Mouse (Mus musculus) forebrain, embryonic 16.5 days (tissue): ENCODE results near the gene Gm11634. TPM values are rescaled to one million over a fixed set of nuclear protein-coding genes. Genes with fewer than 3 reads are reported as not detected.

Experiments
- ATAC-seq: fragments of 200-750 bp; cut with Nextera tagmentation; 2 replicates; pipeline ENCODE4 v1.8.0; 2017; ENCODE audit warnings: mild to moderate bottlenecking, moderate library complexity
- H3K27ac ChIP-seq: fragments of 300-500 bp; sonication (generic); 2 replicates; pipeline ENCODE4 v1.5.1; 2014; ENCODE audit warnings: low read length, control low read depth
- H3K27me3 ChIP-seq: fragments of 300-500 bp; sonication (generic); replicated peaks from 2 replicates; pipeline ENCODE4 v1.6.1; 2014; ENCODE audit warnings: low read length; ENCODE audit not compliant: control insufficient read depth, insufficient read depth
- H3K36me3 ChIP-seq: fragments of 300-500 bp; sonication (generic); 2 replicates; pipeline ENCODE4 v1.6.1; 2014; ENCODE audit not compliant: control insufficient read depth, insufficient read depth
- H3K4me1 ChIP-seq: fragments of 300-500 bp; sonication (generic); replicated peaks from 2 replicates; pipeline ENCODE4 v1.6.1; 2014; ENCODE audit warnings: low read length; ENCODE audit not compliant: control insufficient read depth, insufficient read depth
- H3K4me2 ChIP-seq: fragments of 300-500 bp; sonication (generic); 2 replicates; pipeline ENCODE4 v1.6.1; 2014; ENCODE audit warnings: mild to moderate bottlenecking, low read length, control low read depth
- H3K4me3 ChIP-seq: fragments of 300-500 bp; sonication (generic); replicated peaks from 2 replicates; pipeline ENCODE4 v1.5.1; 2014; ENCODE audit warnings: mild to moderate bottlenecking, low read length, control low read depth
- H3K9ac ChIP-seq: fragments of 300-500 bp; sonication (generic); replicated peaks from 2 replicates; pipeline ENCODE4 v1.6.1; 2014; ENCODE audit warnings: low read depth, low read length, control low read depth
- H3K9me3 ChIP-seq: fragments of 300-500 bp; sonication (generic); 2 replicates; pipeline ENCODE4 v1.6.1; 2016; ENCODE audit warnings: low read length; ENCODE audit not compliant: control insufficient read depth
- WGBS: fragments of 180-500 bp; shearing (Covaris S2); extraction: QIAGEN DNeasy Blood & Tissue Kit; methylation state at CpG from one replicate; pipeline ENCODE4 v1.1.7; 2014; 5-methylcytosine and 5-hydroxymethylcytosine counted together
- polyA plus RNA-seq: library from polyadenylated mRNA; unstranded; fragments of >200 nt; fragmentation: Nextera tagmentation; extraction: Ambion mirVana; gene quantifications from 2 replicates; pipeline ENCODE4 v1.2.1, GENCODE M21; 2015

Gene Gm11634
- polyA plus RNA-seq, 1 experiment from 2014 or later = not detected

GRCm38 (mm10) chr11:101552476-101553300, 46.4 kb downstream of the Gm11634 start:
- peak; percentile 97 for ATAC-seq
- Histone ChIP-seq H3K9ac (peak overlapping the region; percentile 74), H3K4me2 (peak overlapping the region; percentile 79), H3K27ac (peak overlapping the region; percentile 98), H3K4me3 (peak overlapping the region; percentile 68), H3K27me3 (no peaks in the 10 kb centered on the region), H3K9me3 (no peaks in the 10 kb centered on the region), H3K36me3 (no peaks in the 10 kb centered on the region), H3K4me1 (peaks cover 38% of the 10 kb centered on the region)
- WGBS = under 1% methylated on average over 37 of the region's 37 CpGs

- H3K4me1 ChIP-seq = peaks cover 38% of the 10 kb centered on the region
- peak within 1 kb of the TSS; percentile 79 for H3K4me2 ChIP-seq
- no peaks in the 10 kb centered on the region for H3K9me3 ChIP-seq
- peak within 1 kb of the TSS; percentile 68 for H3K4me3 ChIP-seq
- no peaks in the 10 kb centered on the region for H3K36me3 ChIP-seq
- ATAC-seq = peak; percentile 79
- H3K9ac ChIP-seq = peak within 1 kb of the TSS; percentile 74
- no peaks in the 10 kb centered on the region for H3K27me3 ChIP-seq
- H3K27ac ChIP-seq = peak within 1 kb of the TSS; percentile 98
- under 1% methylated on average over 43 of the region's 43 CpGs for WGBS
These were observed 47.1 kb downstream of the Gm11634 start, which contains the start of the genes Brca1 and Nbr1 for GRCm38 (mm10) chr11:101551751-101552475. Brca1 (minus strand) TSS chr11:101551955. Nbr1 (plus strand) TSS chr11:101552149.

GRCm38 (mm10) chr11:101548526-101548925, 50.5 kb downstream of the Gm11634 start:
- ATAC-seq = no peak
- H3K27ac ChIP-seq = no peak overlapping the region
- H3K4me2 ChIP-seq = no peak overlapping the region
- no peaks in the 10 kb centered on the region for H3K9me3 ChIP-seq
- H3K27me3 ChIP-seq = no peaks in the 10 kb centered on the region
- peaks cover 23% of the 10 kb centered on the region for H3K4me1 ChIP-seq
- no peak overlapping the region for H3K9ac ChIP-seq
- H3K36me3 ChIP-seq = no peaks in the 10 kb centered on the region
- H3K4me3 ChIP-seq = no peak overlapping the region

- no peaks in the 10 kb centered on the region for H3K27me3 ChIP-seq
- H3K4me3 ChIP-seq = no peak overlapping the region
- no peak overlapping the region for H3K27ac ChIP-seq
- H3K9me3 ChIP-seq = no peaks in the 10 kb centered on the region
- peaks cover 11% of the 10 kb centered on the region for H3K4me1 ChIP-seq
- no peaks in the 10 kb centered on the region for H3K36me3 ChIP-seq
- no peak overlapping the region for H3K4me2 ChIP-seq
- WGBS = 93% methylated on average over 1 of the region's 1 CpGs
- peak; percentile 83 for ATAC-seq
- no peak overlapping the region for H3K9ac ChIP-seq
These were observed 54.9 kb downstream of the Gm11634 start for GRCm38 (mm10) chr11:101544132-101544531.

Other genes starting within 250 kb of the Gm11634 start
- not detected in 2 replicates for gene G6pc, start 231.7 kb downstream of the Gm11634 start, polyA plus RNA-seq
- 90.1 and 99.5 TPM in 2 replicates for gene Aarsd1, start 181.6 kb downstream of the Gm11634 start, polyA plus RNA-seq
- gene Gm27029, start 174.5 kb downstream of the Gm11634 start, polyA plus RNA-seq = 5.7 and 7.7 TPM in 2 replicates
- gene Rundc1, start 174.2 kb downstream of the Gm11634 start, polyA plus RNA-seq = 32.5 TPM in 2 replicates
- gene Ptges3l, start 173.9 kb downstream of the Gm11634 start, polyA plus RNA-seq = 2.0 TPM in 2 replicates
- 219 and 239 TPM in 2 replicates for gene Rpl27, start 157.0 kb downstream of the Gm11634 start, polyA plus RNA-seq
- gene Ifi35, start 150.8 kb downstream of the Gm11634 start, polyA plus RNA-seq = 2.2 and 2.5 TPM in 2 replicates
- gene Rnd2, start 134.3 kb downstream of the Gm11634 start, polyA plus RNA-seq = 91.6 and 95.8 TPM in 2 replicates
- gene Vat1, start 133.0 kb downstream of the Gm11634 start, polyA plus RNA-seq = 65.5 and 79.5 TPM in 2 replicates
- 5.4 and 6.8 TPM in 2 replicates for gene Brca1, start 47.3 kb downstream of the Gm11634 start, polyA plus RNA-seq
- 126 and 139 TPM in 2 replicates for gene Nbr1, start 47.1 kb downstream of the Gm11634 start, polyA plus RNA-seq
- 1.9 and 2.4 TPM in 2 replicates for gene Tmem106a, start 17.0 kb downstream of the Gm11634 start, polyA plus RNA-seq
- gene Rdm1, start 27.9 kb upstream of the Gm11634 start, polyA plus RNA-seq = 21.9 and 32.2 TPM in 2 replicates
- gene Arl4d, start 66.3 kb upstream of the Gm11634 start, polyA plus RNA-seq = 36.5 and 42.2 TPM in 2 replicates
- 39.9 and 41.9 TPM in 2 replicates for gene Dhx8, start 133.7 kb upstream of the Gm11634 start, polyA plus RNA-seq
- gene Etv4, start 186.1 kb upstream of the Gm11634 start, polyA plus RNA-seq = 6.8 and 7.3 TPM in 2 replicates